Mouse (Mus musculus) thymus, postnatal 0 days (tissue): Measurements from ENCODE around the gene Ccdc114. TPM values are rescaled to one million over a fixed set of nuclear protein-coding genes. Genes with fewer than 3 reads are reported as not detected.

Experiments
- DNase-seq: peaks from one replicate; pipeline ENCODE4 v3.0.0-alpha.2; 2015; ENCODE audit warnings: low spot score
- polyA plus RNA-seq: library from polyadenylated mRNA; unstranded; fragments of >200 nt; fragmentation: Nextera tagmentation; extraction: Ambion mirVana; gene quantifications from 2 replicates; pipeline ENCODE4 v1.2.1, GENCODE M21; 2015

The Ccdc114 gene
- polyA plus RNA-seq, 1 experiment from 2014 or later = 2.6 TPM

GRCm38 (mm10) chr7:45974512-45974911, 50.6 kb downstream of the Ccdc114 start:
- DNase-seq = peak; percentile 4

- no peak for DNase-seq
These were observed 57.7 kb downstream of the Ccdc114 start for GRCm38 (mm10) chr7:45981612-45982011.

GRCm38 (mm10) chr7:45986893-45987292, 63.0 kb downstream of the Ccdc114 start:
- DNase-seq = no peak

- DNase-seq = no peak
These were observed 64.5 kb downstream of the Ccdc114 start for GRCm38 (mm10) chr7:45988344-45988743.

- no peak for DNase-seq
These were observed 68.6 kb downstream of the Ccdc114 start for GRCm38 (mm10) chr7:45992470-45992869.

Other genes starting within 250 kb of the Ccdc114 start
- gene Ntn5, start 240.1 kb upstream of the Ccdc114 start, polyA plus RNA-seq = 0.73 and 0.76 TPM in 2 replicates
- 0.30 and 0.53 TPM in 2 replicates for gene Sec1, start 229.7 kb upstream of the Ccdc114 start, polyA plus RNA-seq
- gene Car11, start 224.2 kb upstream of the Ccdc114 start, polyA plus RNA-seq = 0.35 and 0.36 TPM in 2 replicates
- gene Dbp, start 219.0 kb upstream of the Ccdc114 start, polyA plus RNA-seq = 10.6 and 13.4 TPM in 2 replicates
- 1,315 and 1,426 TPM in 2 replicates for gene Rpl18, start 208.6 kb upstream of the Ccdc114 start, polyA plus RNA-seq
- gene Sphk2, start 206.1 kb upstream of the Ccdc114 start, polyA plus RNA-seq = 19.8 and 21.8 TPM in 2 replicates
- 0.50 and 0.66 TPM in 2 replicates for gene Fam83e, start 202.9 kb upstream of the Ccdc114 start, polyA plus RNA-seq
- not detected in 2 replicates for gene Spaca4, start 198.3 kb upstream of the Ccdc114 start, polyA plus RNA-seq
- not detected in 2 replicates for gene Lmtk3, start 140.3 kb upstream of the Ccdc114 start, polyA plus RNA-seq
- 4.1 and 5.8 TPM in 2 replicates for gene Sult2b1, start 139.4 kb upstream of the Ccdc114 start, polyA plus RNA-seq
- gene Cyth2, start 109.5 kb upstream of the Ccdc114 start, polyA plus RNA-seq = 96.3 and 98.0 TPM in 2 replicates
- gene Kcnj14, start 99.3 kb upstream of the Ccdc114 start, polyA plus RNA-seq = 0.10 and 0.31 TPM in 2 replicates
- 48.7 and 50.8 TPM in 2 replicates for gene Grwd1, start 93.1 kb upstream of the Ccdc114 start, polyA plus RNA-seq
- gene Kdelr1, start 51.3 kb upstream of the Ccdc114 start, polyA plus RNA-seq = 35.8 and 38.7 TPM in 2 replicates
- 0.13 and 0.23 TPM in 2 replicates for gene Grin2d, start 45.7 kb upstream of the Ccdc114 start, polyA plus RNA-seq
- gene Syngr4, start 27.4 kb upstream of the Ccdc114 start, polyA plus RNA-seq = 1.4 and 1.5 TPM in 2 replicates
- gene Tmem143, start 27.1 kb upstream of the Ccdc114 start, polyA plus RNA-seq = 4.3 and 4.6 TPM in 2 replicates
- 262 and 266 TPM in 2 replicates for gene Emp3, start 2.7 kb upstream of the Ccdc114 start, polyA plus RNA-seq
- gene Abcc6, start 106.2 kb downstream of the Ccdc114 start, polyA plus RNA-seq = 0.13 TPM in 1 of 2 replicates, not detected in the other
- gene Nomo1, start 109.6 kb downstream of the Ccdc114 start, polyA plus RNA-seq = 24.9 and 29.7 TPM in 2 replicates
- 0.05 and 0.10 TPM in 2 replicates for gene Kcnj11, start 176.7 kb downstream of the Ccdc114 start, polyA plus RNA-seq